Mouse (Mus musculus) hematopoietic stem cell, adult 5-6 weeks (primary cell): ENCODE measurements around the gene Cav1. TPM values are rescaled to one million over a fixed set of nuclear protein-coding genes. Genes with fewer than 3 reads are reported as not detected.
A peak's percentile ranks its signal among the peaks of the same experiment; 100 is the strongest.

Experiments
- ATAC-seq, 2 experiments: fragments of 125-278 bp in 1 of 2; replicated peaks in 1 of 2; 2 replicates each; pipeline ENCODE4 v1.8.0; 2016 to 2017; ENCODE audit warnings: inconsistent platforms in 2 of 2, mild to moderate bottlenecking in 2 of 2, moderate number of reproducible peaks in 2 of 2, low read depth in 1 of 2, moderate TSS enrichment in 1 of 2; ENCODE audit not compliant: low FRiP score in 2 of 2, poor library complexity in 2 of 2, severe bottlenecking in 2 of 2, insufficient read depth in 1 of 2, low TSS enrichment in 1 of 2
- total RNA-seq: library from RNA; stranded (forward); fragments of 172-1452, 232-1000 nt; gene quantifications from 2 replicates; pipeline ENCODE4 v1.2.3, GENCODE M21; 2017

Gene Cav1
- 3.2 TPM in 1 of 2 replicates, not detected in the other for total RNA-seq

DNA sequence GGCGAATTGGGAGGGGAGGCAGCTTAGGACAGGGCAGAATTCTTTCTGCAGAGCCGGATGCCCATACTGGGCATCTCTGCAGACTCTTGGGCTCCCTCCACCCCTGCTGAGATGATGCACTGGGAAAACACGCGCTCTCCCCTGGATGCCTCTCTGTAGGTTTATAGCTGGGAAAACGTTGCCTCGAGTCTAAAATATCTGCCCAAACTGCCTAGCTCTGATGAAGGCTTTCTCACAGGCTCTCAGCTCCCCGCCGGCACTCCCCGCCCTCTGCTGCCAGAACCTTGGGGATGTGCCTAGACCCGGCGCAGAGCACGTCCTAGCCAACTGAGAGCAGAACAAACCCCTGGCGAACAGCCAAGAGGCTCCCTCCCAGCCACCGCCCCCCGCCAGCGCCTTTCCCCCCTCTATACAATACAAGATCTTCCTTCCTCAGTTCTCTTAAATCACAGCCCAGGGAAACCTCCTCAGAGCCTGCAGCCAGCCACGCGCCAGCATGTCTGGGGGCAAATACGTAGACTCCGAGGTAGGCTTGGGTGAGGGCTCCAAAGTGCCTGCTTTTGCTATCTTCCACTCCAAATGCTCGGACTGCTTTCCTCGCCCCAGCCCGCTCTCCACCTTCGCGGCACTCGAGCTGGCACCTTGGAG is at the start of gene Cav1:
Gene Cav1 (plus strand): TSS at position 382 of the 648 bp plus-strand sequence.
- ATAC-seq: peak; percentile 51 to 57; a peak in 3 of 4 replicates

GRCm38 (mm10) chr6:17258142-17258541 is 48.0 kb upstream of the Cav1 start:
- no peak for ATAC-seq

DNA sequence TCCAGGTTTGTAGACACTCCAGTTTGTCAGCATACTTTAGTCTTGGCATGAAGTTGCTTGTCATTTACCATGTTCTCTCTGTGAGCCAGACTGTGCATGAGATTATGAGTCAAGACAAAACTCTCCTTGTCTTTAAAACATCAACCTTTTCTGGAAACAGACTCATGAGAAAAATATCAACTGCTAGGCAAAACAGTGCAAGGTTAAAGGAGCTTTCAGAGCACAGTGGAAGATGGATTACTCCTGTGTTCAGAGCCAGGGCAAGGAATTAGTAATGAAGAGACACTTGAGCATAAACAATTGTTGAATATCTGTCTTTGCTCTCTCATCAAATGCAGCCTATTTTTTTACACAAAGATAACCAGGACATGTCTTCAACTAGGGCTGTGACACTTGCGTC is 47.2 kb upstream of the Cav1 start:
- no peak for ATAC-seq

GRCm38 (mm10) chr6:17262786-17263185 is 43.3 kb upstream of the Cav1 start:
- ATAC-seq: no peak

DNA sequence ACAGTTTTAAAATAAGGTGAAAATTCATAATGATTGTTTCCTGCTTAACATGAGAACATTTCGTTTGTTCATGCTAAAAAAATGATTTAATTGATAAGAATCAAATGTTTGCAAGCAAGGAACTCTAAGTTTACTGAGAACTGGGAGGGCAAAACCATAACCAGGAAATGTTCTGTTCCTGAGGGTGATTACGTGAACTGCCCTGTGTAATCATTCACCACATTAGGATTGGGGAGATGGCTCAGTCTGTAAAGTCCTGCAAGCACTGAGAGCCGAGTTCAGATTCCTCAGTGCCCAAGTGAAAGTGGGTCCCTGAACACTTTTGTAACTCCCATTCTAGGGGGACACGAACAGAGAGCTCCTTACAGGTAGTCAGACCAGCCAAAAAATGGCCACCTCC is 41.1 kb upstream of the Cav1 start:
- no peak for ATAC-seq

GRCm38 (mm10) chr6:17266466-17266865 is 39.7 kb upstream of the Cav1 start:
- no peak for ATAC-seq

DNA sequence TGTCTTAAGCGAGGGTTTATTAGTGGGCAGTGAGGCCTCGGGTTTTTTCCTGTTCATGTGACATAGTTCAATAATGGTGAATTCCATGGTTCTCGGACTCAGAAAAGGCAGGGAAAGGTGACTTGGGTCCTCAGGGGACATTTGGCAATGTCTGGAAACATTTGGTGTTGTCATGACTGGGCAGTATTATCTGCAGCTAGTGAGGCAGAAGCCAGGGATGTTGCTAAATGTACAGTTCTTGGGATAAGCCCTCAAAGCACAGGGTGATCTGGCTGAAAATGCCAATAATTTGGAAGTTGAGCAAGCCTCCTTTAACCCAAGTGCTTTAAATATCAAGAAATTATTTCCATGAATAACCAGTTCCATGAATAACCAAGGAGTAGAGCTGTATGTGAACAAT is 27.8 kb upstream of the Cav1 start:
- no peak for ATAC-seq

- ATAC-seq: peak; percentile 57 to 71
Measured at GRCm38 (mm10) chr6:17280939-17281756, 25.0 kb upstream of the Cav1 start, which contains the start of gene Cav2. Cav2 (plus strand) TSS chr6:17281185.

GRCm38 (mm10) chr6:17281757-17282092 is 24.4 kb upstream of the Cav1 start:
- ATAC-seq: peak in 1 of 2 experiments; percentile 23; a peak in 3 of 4 replicates

DNA sequence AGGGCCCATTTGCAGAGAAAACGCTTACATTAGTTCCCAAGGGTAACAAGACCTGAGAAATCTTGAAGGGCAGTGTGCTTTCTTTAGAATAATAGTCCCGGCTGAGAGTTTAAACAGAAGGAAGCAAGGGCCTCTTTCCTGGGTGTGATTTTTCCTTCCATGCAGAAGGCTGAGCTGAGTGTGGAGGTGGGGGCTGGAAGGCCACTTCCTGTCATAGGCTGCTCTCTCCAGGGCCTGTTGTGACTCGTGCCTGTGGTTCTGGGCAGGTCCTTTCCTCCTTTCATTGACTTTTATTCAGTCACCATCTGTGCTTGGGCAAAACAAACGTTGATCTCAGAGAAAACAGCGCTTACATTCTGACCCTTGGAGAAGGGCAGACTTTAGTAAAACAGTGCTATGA is 24.0 kb upstream of the Cav1 start:
- ATAC-seq: 0 out of 4 replicates have a peak, but pooled peaks of 1 of the 2 experiments have one; percentile 12

- ATAC-seq: peak; percentile 30 to 34; a peak in 3 of 4 replicates
Measured at GRCm38 (mm10) chr6:17283834-17284233, 22.3 kb upstream of the Cav1 start.

DNA sequence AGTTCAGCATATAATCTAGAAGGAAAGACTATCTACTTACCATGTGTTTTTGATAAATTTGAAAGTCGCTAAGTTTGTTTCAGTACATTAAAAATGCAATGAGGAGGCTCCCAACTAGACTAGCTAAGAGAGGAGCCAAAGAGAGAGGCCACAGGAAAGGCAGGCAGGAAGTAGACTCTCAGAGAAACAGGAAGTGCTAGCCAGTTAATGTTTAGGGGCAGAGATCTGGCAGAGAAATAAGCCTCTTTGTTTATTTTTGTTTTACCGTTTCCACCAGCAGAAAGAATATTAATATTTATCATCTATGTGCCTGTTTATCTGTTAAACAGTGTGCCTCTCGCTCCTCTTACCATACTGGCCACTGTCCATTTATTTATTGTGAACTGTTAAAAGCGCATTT is 19.8 kb upstream of the Cav1 start:
- ATAC-seq: peak; percentile 87

DNA sequence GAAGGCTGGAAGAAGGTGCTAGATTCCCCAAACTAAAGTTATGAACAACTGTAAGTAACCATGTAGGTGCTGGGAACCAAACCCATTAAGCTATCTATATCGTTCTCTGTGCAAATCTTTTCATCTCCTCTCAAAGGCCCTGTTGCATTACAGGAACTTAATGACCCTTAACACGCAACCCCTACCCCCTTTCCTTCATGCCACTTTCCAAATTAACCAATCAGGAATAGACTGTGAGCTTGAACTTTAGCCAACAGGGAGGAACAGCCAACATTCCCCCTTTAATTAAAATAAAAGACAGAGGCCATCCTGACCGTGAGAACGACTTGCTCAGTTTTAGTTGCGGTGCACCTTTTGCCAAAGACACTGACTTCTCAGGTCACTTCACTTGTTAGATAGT is 11.0 kb upstream of the Cav1 start:
- no peak for ATAC-seq

GRCm38 (mm10) chr6:17306602-17307325 is 629 bp downstream of the Cav1 start:
- ATAC-seq: 0 out of 4 replicates have a peak, but pooled peaks have one; percentile 4 to 12

DNA sequence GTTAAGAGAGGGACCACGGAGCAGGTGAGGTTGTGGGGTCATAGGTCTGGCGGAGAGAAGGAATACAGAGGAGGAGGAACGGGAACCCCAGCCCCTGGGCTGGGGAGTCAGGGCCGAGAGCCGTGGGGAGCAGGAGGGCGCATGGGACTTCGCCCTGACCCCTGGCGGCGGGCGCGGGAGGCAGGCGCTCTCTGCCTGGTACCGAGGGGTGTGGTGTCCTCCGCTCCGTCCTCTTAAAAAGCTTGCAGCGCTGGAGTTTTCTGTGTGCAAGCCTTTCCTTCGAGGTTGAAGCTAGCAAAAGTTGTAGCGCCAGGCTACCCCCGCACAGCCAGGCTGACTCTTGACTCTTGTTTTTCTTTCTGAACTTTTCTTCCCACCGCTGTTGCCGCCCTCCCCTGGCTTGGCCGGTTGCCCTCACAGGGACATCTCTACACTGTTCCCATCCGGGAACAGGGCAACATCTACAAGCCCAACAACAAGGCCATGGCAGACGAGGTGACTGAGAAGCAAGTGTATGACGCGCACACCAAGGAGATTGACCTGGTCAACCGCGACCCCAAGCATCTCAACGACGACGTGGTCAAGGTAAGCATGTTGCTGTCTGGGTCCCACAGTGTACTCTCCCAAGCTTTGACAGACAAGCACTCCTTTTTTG is 1.5 kb downstream of the Cav1 start:
- ATAC-seq: peak; percentile 92

GRCm38 (mm10) chr6:17308661-17309060 is 2.5 kb downstream of the Cav1 start:
- ATAC-seq: no peak

- ATAC-seq: no peak
Measured at GRCm38 (mm10) chr6:17309260-17309659, 3.1 kb downstream of the Cav1 start.
